Mouse (Mus musculus): Measurements from ENCODE around the gene Mreg. TPM values are rescaled to one million over a fixed set of nuclear protein-coding genes. Genes with fewer than 3 reads are reported as not detected.
"Not testable (repeated sequence)": the region's sequence is repeated elsewhere in the genome, so short reads cannot be mapped to it uniquely, and the experiment has no call there.

Mreg gene
- total and polyA plus RNA-seq, 2 experiments from 2014 or later = 2.3 to 2.4 TPM

GRCm38 (mm10) chr1:72242581-72243143 lies 30.6 kb upstream of the Mreg start:
- ATAC-seq (ENCODE audit: low FRiP score) = no peak

GRCm38 (mm10) chr1:72239113-72239512 lies 27.0 kb upstream of the Mreg start:
- H3K27ac ChIP-seq (ENCODE audit: low read depth, low read length); H3K36me3 ChIP-seq (ENCODE audit: insufficient read depth, low read length); ATAC-seq (ENCODE audit: low FRiP score); H3K9me3 ChIP-seq (ENCODE audit: low read length); H3K4me1 ChIP-seq (ENCODE audit: insufficient read depth, low read length); H3K4me2 ChIP-seq (ENCODE audit: low read depth, low read length, poor library complexity, severe bottlenecking); DNase-seq (ENCODE audit: low spot score); H3K4me3 ChIP-seq (ENCODE audit: low read depth, low read length); H3K27me3 ChIP-seq (ENCODE audit: insufficient read depth, low read length); H3K9ac ChIP-seq (replicated peaks; ENCODE audit: low read length, poor library complexity, severe bottlenecking): not testable (repeated sequence)
- WGBS = 84% methylated on average over 3 of the region's 3 CpGs

More at GRCm38 (mm10) chr1:72242581-72243143, 30.6 kb upstream of the Mreg start:
- TF ChIP-seq CTCF (IDR thresholded peaks at IDR 0.05) = no peak
- Histone ChIP-seq H3K4me2 (ENCODE audit: low read depth, low read length, poor library complexity, severe bottlenecking) (no peak overlapping the region), H3K4me3 (ENCODE audit: low read depth, low read length) (no peak overlapping the region), H3K36me3 (ENCODE audit: insufficient read depth, low read length) (no peaks in the 10 kb centered on the region), H3K9ac (replicated peaks; ENCODE audit: low read length, poor library complexity, severe bottlenecking) (no peak overlapping the region), H3K9me3 (ENCODE audit: low read length) (no peaks in the 10 kb centered on the region), H3K27me3 (ENCODE audit: insufficient read depth, low read length) (no peaks in the 10 kb centered on the region), H3K27ac (ENCODE audit: low read depth, low read length) (no peak overlapping the region), H3K4me1 (ENCODE audit: insufficient read depth, low read length) (no peaks in the 10 kb centered on the region)
- DNase-seq (ENCODE audit: low spot score) = no peak
- 90% methylated on average over 5 of the region's 5 CpGs for WGBS

- no peak overlapping the region for H3K4me2 ChIP-seq (ENCODE audit: low read depth, low read length, poor library complexity, severe bottlenecking)
- H3K9ac ChIP-seq (replicated peaks; ENCODE audit: low read length, poor library complexity, severe bottlenecking) = no peak overlapping the region
- H3K9me3 ChIP-seq (ENCODE audit: low read length) = no peaks in the 10 kb centered on the region
- no peak overlapping the region for H3K4me3 ChIP-seq (ENCODE audit: low read depth, low read length)
- H3K36me3 ChIP-seq (ENCODE audit: insufficient read depth, low read length) = no peaks in the 10 kb centered on the region
- no peaks in the 10 kb centered on the region for H3K27me3 ChIP-seq (ENCODE audit: insufficient read depth, low read length)
- H3K4me1 ChIP-seq (ENCODE audit: insufficient read depth, low read length) = no peaks in the 10 kb centered on the region
- no peak for DNase-seq (ENCODE audit: low spot score)
- TF ChIP-seq CTCF (IDR thresholded peaks at IDR 0.05) = no peak
- whole genome bisulfite sequencing = 74% methylated on average over 10 of the region's 10 CpGs
- no peak for ATAC-seq (ENCODE audit: low FRiP score)
- H3K27ac ChIP-seq (ENCODE audit: low read depth, low read length) = no peak overlapping the region
These were observed 26.0 kb upstream of the Mreg start for GRCm38 (mm10) chr1:72238016-72238580.

GRCm38 (mm10) chr1:72237007-72237775 lies 25.1 kb upstream of the Mreg start:
- no peaks in the 10 kb centered on the region for H3K27me3 ChIP-seq (ENCODE audit: insufficient read depth, low read length)
- no peak for TF ChIP-seq CTCF (IDR thresholded peaks at IDR 0.05)
- WGBS = 8% methylated on average over 11 of the region's 13 CpGs
- DNase-seq (ENCODE audit: low spot score) = no peak
- peak; percentile 44 for ATAC-seq (ENCODE audit: low FRiP score)
- H3K9me3 ChIP-seq (ENCODE audit: low read length) = no peaks in the 10 kb centered on the region
- peak overlapping the region; percentile 33 for H3K4me2 ChIP-seq (ENCODE audit: low read depth, low read length, poor library complexity, severe bottlenecking)
- peak overlapping the region; percentile 23; the same call in 1 of the 2 replicates for H3K4me3 ChIP-seq (ENCODE audit: low read depth, low read length)
- no peaks in the 10 kb centered on the region for H3K4me1 ChIP-seq (ENCODE audit: insufficient read depth, low read length)
- no peaks in the 10 kb centered on the region for H3K36me3 ChIP-seq (ENCODE audit: insufficient read depth, low read length)
- no peak overlapping the region for H3K27ac ChIP-seq (ENCODE audit: low read depth, low read length)
- no peak overlapping the region for H3K9ac ChIP-seq (replicated peaks; ENCODE audit: low read length, poor library complexity, severe bottlenecking)

- not testable (repeated sequence) for H3K4me1 ChIP-seq (ENCODE audit: insufficient read depth, low read length); H3K9me3 ChIP-seq (ENCODE audit: low read length); H3K36me3 ChIP-seq (ENCODE audit: insufficient read depth, low read length); H3K27me3 ChIP-seq (ENCODE audit: insufficient read depth, low read length)
- H3K27ac ChIP-seq (ENCODE audit: low read depth, low read length) = peak overlapping the region; percentile 70
- peak; percentile 84 for ATAC-seq (ENCODE audit: low FRiP score)
- H3K9ac ChIP-seq (replicated peaks; ENCODE audit: low read length, poor library complexity, severe bottlenecking) = peak overlapping the region; percentile 64
- peak overlapping the region; percentile 52 for H3K4me3 ChIP-seq (ENCODE audit: low read depth, low read length)
- peak; percentile 40 for TF ChIP-seq CTCF (IDR thresholded peaks at IDR 0.05)
- WGBS = under 1% methylated on average over 35 of the region's 50 CpGs
- DNase-seq (ENCODE audit: low spot score) = peak; percentile 84
- H3K4me2 ChIP-seq (ENCODE audit: low read depth, low read length, poor library complexity, severe bottlenecking) = peak overlapping the region; percentile 74
These were observed 24.4 kb upstream of the Mreg start for GRCm38 (mm10) chr1:72236363-72237006.

Data from midbrain, postnatal 0 days (tissue).